Mouse (Mus musculus): ENCODE results near the gene Zfp213. TPM values are rescaled to one million over a fixed set of nuclear protein-coding genes. Genes with fewer than 3 reads are reported as not detected.

Zfp213 gene
- polyA plus RNA-seq (2015; fragmentation: Nextera tagmentation; extraction: Ambion mirVana), result 5.3 and 5.5 TPM in 2 replicates

- H3K27ac ChIP-seq (replicated peaks), result peak within 1 kb of the TSS; percentile 96
- WGBS (ENCODE audit: insufficient replicate concordance), result under 1% methylated on average over 59 of the region's 59 CpGs
- peak within 1 kb of the TSS; percentile 82 for H3K4me2 ChIP-seq
- peak within 1 kb of the TSS; percentile 88 for H3K4me3 ChIP-seq (replicated peaks)
- H3K4me1 ChIP-seq (replicated peaks), result peaks cover 22% of the 10 kb centered on the region
- H3K36me3 ChIP-seq (replicated peaks), result peaks cover 23% of the 10 kb centered on the region
- H3K9me3 ChIP-seq (replicated peaks), result no peaks in the 10 kb centered on the region
- peak within 1 kb of the TSS; percentile 97 for H3K9ac ChIP-seq
- no peaks in the 10 kb centered on the region for H3K27me3 ChIP-seq
- ATAC-seq (ENCODE audit: insufficient read depth), result peak; percentile 98
Observed at GRCm38 (mm10) chr17:23563595-23564367, at the start of gene Zfp213. Gene Zfp213 (minus strand): TSS chr17:23564238.

- H3K36me3 ChIP-seq (replicated peaks), result no peaks in the 10 kb centered on the region
- 64% methylated on average over 28 of the region's 28 CpGs for WGBS (ENCODE audit: insufficient replicate concordance)
- no peak overlapping the region for H3K4me3 ChIP-seq (replicated peaks)
- no peaks in the 10 kb centered on the region for H3K9me3 ChIP-seq (replicated peaks)
- no peak overlapping the region for H3K4me2 ChIP-seq
- ATAC-seq (ENCODE audit: insufficient read depth), result no peak
- H3K27ac ChIP-seq (replicated peaks), result no peak overlapping the region
- no peaks in the 10 kb centered on the region; the same call in 1 of the 2 replicates for H3K27me3 ChIP-seq
- no peaks in the 10 kb centered on the region for H3K4me1 ChIP-seq (replicated peaks)
- no peak overlapping the region for H3K9ac ChIP-seq
Observed at GRCm38 (mm10) chr17:23610361-23610800, 46.3 kb upstream of the Zfp213 start.

DNA sequence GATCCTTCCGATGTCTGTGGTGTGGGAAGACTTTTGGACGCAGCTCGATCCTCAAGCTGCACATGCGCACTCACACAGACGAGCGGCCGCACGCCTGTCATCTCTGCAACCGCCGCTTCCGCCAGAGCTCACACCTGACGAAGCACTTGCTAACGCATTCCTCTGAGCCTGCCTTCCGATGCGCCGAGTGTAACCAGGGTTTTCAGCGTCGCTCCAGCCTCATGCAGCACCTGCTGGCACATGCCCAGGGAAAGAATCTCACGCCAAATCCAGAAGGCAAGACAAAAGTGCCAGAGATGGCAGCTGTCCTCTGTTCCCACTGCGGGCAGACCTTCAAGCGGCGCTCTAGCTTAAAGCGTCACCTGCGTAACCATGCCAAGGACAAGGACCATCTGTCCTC, 45.6 kb upstream of the Zfp213 start:
- no peaks in the 10 kb centered on the region for H3K4me1 ChIP-seq (replicated peaks)
- no peaks in the 10 kb centered on the region; the same call in 1 of the 2 replicates for H3K27me3 ChIP-seq
- H3K36me3 ChIP-seq (replicated peaks), result no peaks in the 10 kb centered on the region
- no peak for ATAC-seq (ENCODE audit: insufficient read depth)
- H3K27ac ChIP-seq (replicated peaks), result no peak overlapping the region
- H3K4me2 ChIP-seq, result no peak overlapping the region
- no peaks in the 10 kb centered on the region for H3K9me3 ChIP-seq (replicated peaks)
- H3K9ac ChIP-seq, result no peak overlapping the region
- 88% methylated on average over 24 of the region's 24 CpGs for WGBS (ENCODE audit: insufficient replicate concordance)
- no peak overlapping the region for H3K4me3 ChIP-seq (replicated peaks)

DNA sequence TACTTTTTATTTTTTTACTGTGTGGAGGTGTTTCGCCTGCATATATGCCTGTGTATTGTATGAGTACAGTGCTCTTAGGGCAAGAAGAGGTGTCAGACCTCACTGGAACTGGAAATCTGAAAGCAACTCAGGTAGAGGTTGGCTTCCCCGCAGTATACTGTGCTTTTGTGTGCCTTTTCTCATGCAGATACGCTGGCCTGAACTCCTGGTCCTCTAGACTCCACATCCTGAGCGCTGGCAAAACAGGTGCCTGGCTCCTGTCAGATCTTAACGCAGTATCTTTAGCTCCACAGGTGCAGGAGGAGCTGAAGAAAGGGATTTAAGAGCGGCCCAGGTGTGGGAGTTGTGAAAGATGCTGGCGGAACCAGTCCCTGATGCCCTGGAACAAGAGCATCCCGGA, 41.2 kb upstream of the Zfp213 start:
- Histone ChIP-seq H3K4me1 (replicated peaks) (no peaks in the 10 kb centered on the region), H3K27ac (replicated peaks) (no peak overlapping the region), H3K36me3 (replicated peaks) (no peaks in the 10 kb centered on the region), H3K4me3 (replicated peaks) (no peak overlapping the region), H3K4me2 (no peak overlapping the region), H3K27me3 (no peaks in the 10 kb centered on the region; the same call in 1 of the 2 replicates), H3K9me3 (replicated peaks) (no peaks in the 10 kb centered on the region), H3K9ac (no peak overlapping the region)
- no peak for ATAC-seq (ENCODE audit: insufficient read depth)
- 65% methylated on average over 8 of the region's 8 CpGs for WGBS (ENCODE audit: insufficient replicate concordance)

GRCm38 (mm10) chr17:23604394-23604793, 40.4 kb upstream of the Zfp213 start:
- Histone ChIP-seq H3K27me3 (no peaks in the 10 kb centered on the region), H3K4me2 (no peak overlapping the region), H3K9me3 (replicated peaks) (no peaks in the 10 kb centered on the region), H3K27ac (replicated peaks) (no peak overlapping the region), H3K9ac (no peak overlapping the region), H3K4me1 (replicated peaks) (peaks cover 8% of the 10 kb centered on the region), H3K36me3 (replicated peaks) (no peaks in the 10 kb centered on the region), H3K4me3 (replicated peaks) (no peak overlapping the region)
- WGBS (ENCODE audit: insufficient replicate concordance), result 63% methylated on average over 7 of the region's 7 CpGs
- ATAC-seq (ENCODE audit: insufficient read depth), result no peak

- Histone ChIP-seq H3K27ac (replicated peaks) (no peak overlapping the region), H3K36me3 (replicated peaks) (no peaks in the 10 kb centered on the region), H3K9me3 (replicated peaks) (no peaks in the 10 kb centered on the region), H3K9ac (no peak overlapping the region), H3K4me2 (no peak overlapping the region), H3K27me3 (no peaks in the 10 kb centered on the region), H3K4me1 (replicated peaks) (peaks cover 17% of the 10 kb centered on the region), H3K4me3 (replicated peaks) (no peak overlapping the region)
- 34% methylated on average over 2 of the region's 2 CpGs for WGBS (ENCODE audit: insufficient replicate concordance)
- no peak for ATAC-seq (ENCODE audit: insufficient read depth)
Observed at GRCm38 (mm10) chr17:23603542-23603941, 39.5 kb upstream of the Zfp213 start.

DNA sequence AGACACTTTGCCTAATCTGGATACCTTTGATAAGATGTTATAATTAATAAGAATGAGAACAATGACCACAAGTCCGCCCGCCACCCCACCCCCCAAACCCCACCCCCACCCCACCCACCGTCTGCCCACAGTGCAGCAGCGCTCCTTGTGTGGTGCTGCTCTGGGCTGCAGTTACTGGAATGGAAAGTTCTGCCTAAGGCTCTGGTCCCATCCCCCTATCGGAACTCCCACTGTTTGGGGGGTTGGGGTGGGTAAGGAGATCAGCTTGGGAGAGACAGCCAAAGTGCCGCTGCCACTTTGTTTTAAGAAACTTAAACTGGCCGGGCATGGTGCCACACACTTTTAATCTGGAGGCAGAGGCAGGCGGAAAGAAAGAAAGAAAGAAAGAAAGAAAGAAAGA, 39.0 kb upstream of the Zfp213 start:
- Histone ChIP-seq H3K36me3 (replicated peaks) (no peaks in the 10 kb centered on the region), H3K9me3 (replicated peaks) (no peaks in the 10 kb centered on the region), H3K9ac (no peak overlapping the region), H3K4me2 (no peak overlapping the region), H3K4me3 (replicated peaks) (no peak overlapping the region), H3K27me3 (no peaks in the 10 kb centered on the region), H3K4me1 (replicated peaks) (peaks cover 18% of the 10 kb centered on the region), H3K27ac (replicated peaks) (no peak overlapping the region)
- ATAC-seq (ENCODE audit: insufficient read depth), result no peak
- 35% methylated on average over 8 of the region's 8 CpGs for whole genome bisulfite sequencing (ENCODE audit: insufficient replicate concordance)

DNA sequence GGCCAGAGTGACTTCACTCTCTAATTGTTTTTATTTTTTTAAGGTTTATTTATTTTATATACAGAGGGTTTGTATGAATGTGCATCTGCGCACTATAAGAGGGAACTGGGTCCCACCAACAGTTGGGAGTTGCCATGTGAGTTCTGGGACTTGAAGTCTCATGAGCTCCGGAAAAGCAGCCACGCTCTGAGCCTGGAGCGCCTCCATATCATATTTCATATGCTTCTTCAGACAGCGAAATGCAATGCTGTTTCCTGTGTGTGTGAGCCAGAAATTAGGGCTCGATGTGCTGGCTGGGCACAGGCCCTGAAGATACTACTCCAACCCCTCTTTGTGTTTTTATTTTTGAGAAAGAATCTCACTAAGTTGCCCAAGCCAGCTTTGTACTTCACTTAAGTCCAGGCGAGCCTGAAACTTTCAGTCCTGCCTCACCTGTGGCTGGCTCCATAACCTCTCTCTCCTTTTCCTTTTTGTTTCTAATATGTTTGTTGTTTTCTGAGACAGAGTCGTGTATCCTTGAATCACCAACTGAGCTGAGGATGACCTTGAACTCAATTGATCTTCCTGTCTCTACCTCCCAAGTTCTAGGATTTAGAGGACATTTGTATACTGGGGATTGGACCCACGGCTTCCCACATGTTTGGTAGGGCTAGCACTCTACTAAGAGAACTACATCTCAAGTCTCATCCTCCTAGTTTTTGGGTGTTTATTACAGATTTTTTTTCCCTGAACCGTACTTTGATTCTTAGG, 38.0 kb upstream of the Zfp213 start:
- H3K9me3 ChIP-seq (replicated peaks), result no peaks in the 10 kb centered on the region
- H3K4me1 ChIP-seq (replicated peaks), result peaks cover 18% of the 10 kb centered on the region
- H3K27ac ChIP-seq (replicated peaks), result no peak overlapping the region
- H3K4me2 ChIP-seq, result no peak overlapping the region
- no peak overlapping the region for H3K4me3 ChIP-seq (replicated peaks)
- WGBS (ENCODE audit: insufficient replicate concordance), result 47% methylated on average over 10 of the region's 10 CpGs
- no peak for ATAC-seq (ENCODE audit: insufficient read depth)
- no peaks in the 10 kb centered on the region for H3K27me3 ChIP-seq
- H3K36me3 ChIP-seq (replicated peaks), result no peaks in the 10 kb centered on the region
- H3K9ac ChIP-seq, result no peak overlapping the region

DNA sequence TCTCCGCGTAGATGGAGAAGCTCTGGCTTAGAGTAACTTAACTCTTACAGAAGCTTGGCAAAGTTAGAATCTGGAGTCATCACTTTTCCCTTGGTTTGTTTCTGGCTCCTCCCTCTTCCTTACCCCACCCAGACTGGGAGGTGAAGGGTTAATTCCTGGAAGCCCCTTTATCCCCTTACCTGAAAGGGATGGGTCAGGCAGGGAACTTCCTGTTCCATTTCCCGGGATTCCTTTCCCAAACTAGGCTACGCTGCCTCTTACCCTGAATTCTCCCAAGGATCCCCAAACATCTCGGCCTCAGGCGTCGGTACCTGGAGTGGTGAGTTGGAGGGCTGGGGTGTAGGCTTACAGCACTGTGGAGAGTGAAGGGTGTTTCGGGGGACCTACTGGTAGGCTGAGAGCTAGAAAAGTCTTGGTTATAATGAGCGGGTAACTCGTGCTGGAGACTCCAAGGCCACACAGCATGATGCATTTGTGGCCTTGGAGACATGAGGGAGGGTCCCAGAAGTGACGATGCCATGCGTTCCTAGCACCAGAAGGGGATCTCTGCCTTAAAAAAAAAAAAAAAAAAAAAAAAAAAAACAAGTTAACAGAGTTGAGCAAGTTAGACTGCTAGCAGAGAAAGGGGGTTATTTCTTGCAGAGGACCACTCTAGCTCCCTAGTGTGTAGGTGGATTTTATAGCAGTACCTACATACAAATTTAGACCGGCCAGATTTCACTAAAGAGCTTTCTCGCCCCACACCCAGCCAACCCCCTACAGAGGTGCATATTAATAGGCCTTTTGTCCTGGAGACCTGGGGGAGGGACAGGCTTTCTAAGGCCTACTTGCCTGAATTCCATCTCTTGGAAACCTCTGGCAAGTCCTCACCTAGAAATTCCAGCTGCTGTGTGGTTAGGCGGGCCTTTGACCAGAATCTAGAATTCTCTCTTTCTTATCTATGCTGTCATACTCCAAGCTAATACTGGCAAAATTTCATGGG, 36.9 kb upstream of the Zfp213 start, which contains the start of gene Zscan10:
Gene Zscan10 (plus strand): TSS at position 216 of the 982 bp plus-strand sequence.
- H3K36me3 ChIP-seq (replicated peaks), result no peaks in the 10 kb centered on the region
- H3K27me3 ChIP-seq, result no peaks in the 10 kb centered on the region
- no peak for ATAC-seq (ENCODE audit: insufficient read depth)
- peak within 1 kb of the TSS; percentile 79 for H3K4me2 ChIP-seq
- no peaks in the 10 kb centered on the region for H3K9me3 ChIP-seq (replicated peaks)
- no peak within 1 kb of the TSS for H3K27ac ChIP-seq (replicated peaks)
- H3K4me1 ChIP-seq (replicated peaks), result peaks cover 18% of the 10 kb centered on the region
- no peak within 1 kb of the TSS for H3K9ac ChIP-seq
- peak within 1 kb of the TSS; percentile 56; the same call in 1 of the 2 replicates for H3K4me3 ChIP-seq (replicated peaks)
- 67% methylated on average over 15 of the region's 15 CpGs for WGBS (ENCODE audit: insufficient replicate concordance)

- H3K4me2 ChIP-seq, result peak overlapping the region; percentile 79
- H3K36me3 ChIP-seq (replicated peaks), result no peaks in the 10 kb centered on the region
- H3K9ac ChIP-seq, result peak overlapping the region; percentile 55
- H3K27me3 ChIP-seq, result no peaks in the 10 kb centered on the region
- peaks cover 18% of the 10 kb centered on the region for H3K4me1 ChIP-seq (replicated peaks)
- 14% methylated on average over 7 of the region's 7 CpGs for WGBS (ENCODE audit: insufficient replicate concordance)
- peak; percentile 23 for ATAC-seq (ENCODE audit: insufficient read depth)
- peak overlapping the region; percentile 73 for H3K27ac ChIP-seq (replicated peaks)
- H3K4me3 ChIP-seq (replicated peaks), result peak overlapping the region; percentile 56
- H3K9me3 ChIP-seq (replicated peaks), result no peaks in the 10 kb centered on the region
Observed at GRCm38 (mm10) chr17:23599605-23600063, 35.6 kb upstream of the Zfp213 start.

Data from liver, embryonic 15.5 days (tissue).